Mouse (Mus musculus) frontal cortex, postnatal 36 days (tissue): Measurements from ENCODE around the gene D630023F18Rik.

ENCODE experiments used
- DNase-seq, 2 experiments: peaks; one replicate each; pipeline ENCODE4 v3.0.0; 2022; ENCODE audit warnings: low spot score in 2 of 2

The D630023F18Rik gene

GRCm38 (mm10) chr1:65122574-65123372, at the start of gene D630023F18Rik:
Gene D630023F18Rik (minus strand): TSS chr1:65123214.
- peak; percentile 31 to 42 for DNase-seq

- DNase-seq = no peak
Observed at GRCm38 (mm10) chr1:65171579-65171978, 48.6 kb upstream of the D630023F18Rik start.

GRCm38 (mm10) chr1:65169947-65170346, 46.9 kb upstream of the D630023F18Rik start:
- no peak for DNase-seq

GRCm38 (mm10) chr1:65169536-65169935, 46.5 kb upstream of the D630023F18Rik start:
- no peak for DNase-seq

- DNase-seq = no peak
Observed at GRCm38 (mm10) chr1:65167496-65167895, 44.5 kb upstream of the D630023F18Rik start.

GRCm38 (mm10) chr1:65162210-65162609, 39.2 kb upstream of the D630023F18Rik start:
- DNase-seq = peak in 1 of 2 experiments; percentile 6

GRCm38 (mm10) chr1:65156111-65156510, 33.1 kb upstream of the D630023F18Rik start:
- DNase-seq = no peak

GRCm38 (mm10) chr1:65154814-65155213, 31.8 kb upstream of the D630023F18Rik start:
- DNase-seq = no peak

- no peak for DNase-seq
Observed at GRCm38 (mm10) chr1:65147971-65148370, 25.0 kb upstream of the D630023F18Rik start.

- no peak for DNase-seq
Observed at GRCm38 (mm10) chr1:65147326-65147725, 24.3 kb upstream of the D630023F18Rik start.

GRCm38 (mm10) chr1:65146601-65147000, 23.6 kb upstream of the D630023F18Rik start:
- DNase-seq = no peak

GRCm38 (mm10) chr1:65144783-65145182, 21.8 kb upstream of the D630023F18Rik start:
- no peak for DNase-seq

- DNase-seq = no peak
Observed at GRCm38 (mm10) chr1:65137560-65137959, 14.5 kb upstream of the D630023F18Rik start.

GRCm38 (mm10) chr1:65132833-65133232, 9.8 kb upstream of the D630023F18Rik start:
- no peak for DNase-seq

- DNase-seq = no peak
Observed at GRCm38 (mm10) chr1:65131671-65132070, 8.7 kb upstream of the D630023F18Rik start.

GRCm38 (mm10) chr1:65130226-65130625, 7.2 kb upstream of the D630023F18Rik start:
- no peak for DNase-seq

- no peak for DNase-seq
Observed at GRCm38 (mm10) chr1:65129634-65130180, 6.7 kb upstream of the D630023F18Rik start.

GRCm38 (mm10) chr1:65119438-65119837, 3.6 kb downstream of the D630023F18Rik start, which contains the start of gene Gm28845:
Gene Gm28845 (minus strand): TSS chr1:65119558.
- no peak for DNase-seq

GRCm38 (mm10) chr1:65118150-65118913, 4.7 kb downstream of the D630023F18Rik start:
- DNase-seq = no peak

- no peak for DNase-seq
Observed at GRCm38 (mm10) chr1:65113536-65114172, 9.4 kb downstream of the D630023F18Rik start.

GRCm38 (mm10) chr1:65112807-65113196, 10.2 kb downstream of the D630023F18Rik start:
- no peak for DNase-seq
